Mouse (Mus musculus): ENCODE measurements around the gene Camk2b.
"Not testable (repeated sequence)": the region's sequence is repeated elsewhere in the genome, so short reads cannot be mapped to it uniquely, and the experiment has no call there.

Camk2b gene

GRCm38 (mm10) chr11:6066176-6066575, at the start of gene Camk2b:
Gene Camk2b, minus strand, starts transcription at chr11:6066362.
- no peak for DNase-seq (ENCODE audit: low read depth)

GRCm38 (mm10) chr11:6111734-6112484, 45.7 kb upstream of the Camk2b start:
- DNase-seq (ENCODE audit: low read depth): no peak

GRCm38 (mm10) chr11:6109990-6110389, 43.8 kb upstream of the Camk2b start:
- DNase-seq (ENCODE audit: low read depth): no peak

DNA sequence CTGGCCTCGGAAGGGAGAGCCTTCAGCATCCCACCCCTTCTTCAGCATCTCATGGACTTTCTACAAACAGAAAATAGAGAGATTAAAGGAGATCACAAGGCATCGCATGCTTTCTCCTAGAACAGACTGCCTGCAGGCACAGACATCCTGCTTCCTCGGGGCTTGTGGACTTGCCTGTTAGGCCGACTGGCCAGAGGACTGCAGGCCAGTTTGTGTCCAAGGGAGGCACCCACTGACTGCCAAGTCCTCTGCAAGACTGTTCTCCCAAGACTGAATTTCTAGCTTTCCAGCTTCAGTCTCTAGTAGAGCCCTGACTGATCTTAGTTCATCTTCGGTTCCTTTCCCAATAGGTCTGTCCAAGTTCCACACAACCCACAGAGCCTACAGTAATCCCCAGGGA, 42.1 kb upstream of the Camk2b start:
- DNase-seq (ENCODE audit: low read depth): no peak

DNA sequence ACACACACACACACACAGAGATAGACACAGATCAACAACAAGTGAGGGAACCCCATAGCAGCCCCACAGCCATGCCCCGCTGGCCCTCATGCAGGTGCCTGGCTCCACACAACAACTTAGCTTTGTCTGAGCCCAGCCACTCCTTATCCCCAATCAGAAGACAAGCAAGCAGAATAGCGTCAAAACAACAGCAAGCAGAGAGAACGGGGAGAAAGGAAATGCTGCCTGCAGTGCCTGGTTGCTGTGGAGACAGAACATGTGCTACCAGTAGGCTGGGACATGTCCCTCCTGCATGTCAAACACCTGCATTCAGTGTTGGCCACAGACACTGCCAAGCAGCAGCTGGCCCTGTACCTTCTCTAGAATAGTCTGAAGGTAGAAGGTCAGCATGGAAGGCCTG, 41.6 kb upstream of the Camk2b start:
- DNase-seq (ENCODE audit: low read depth): no peak

DNA sequence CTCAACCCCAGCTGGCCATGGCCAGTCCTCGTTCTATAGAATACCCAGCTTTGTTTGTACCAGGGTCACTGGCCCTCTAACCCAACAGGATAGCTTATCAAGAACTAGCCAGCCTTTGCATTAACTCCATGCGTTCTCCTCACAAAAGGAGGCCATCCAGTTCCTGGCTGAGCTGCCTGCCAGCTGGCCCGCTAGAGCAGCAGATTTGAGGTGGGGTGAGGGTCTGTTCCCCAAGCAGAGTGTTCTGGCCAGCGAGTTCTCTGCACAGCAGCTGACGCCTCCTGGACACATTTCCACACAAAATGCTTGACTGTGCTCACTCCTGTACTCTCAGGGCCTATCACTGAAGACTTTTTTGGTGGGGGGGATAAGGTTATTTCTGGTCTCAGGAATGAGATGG, 38.6 kb upstream of the Camk2b start:
- DNase-seq (ENCODE audit: low read depth): no peak

DNA sequence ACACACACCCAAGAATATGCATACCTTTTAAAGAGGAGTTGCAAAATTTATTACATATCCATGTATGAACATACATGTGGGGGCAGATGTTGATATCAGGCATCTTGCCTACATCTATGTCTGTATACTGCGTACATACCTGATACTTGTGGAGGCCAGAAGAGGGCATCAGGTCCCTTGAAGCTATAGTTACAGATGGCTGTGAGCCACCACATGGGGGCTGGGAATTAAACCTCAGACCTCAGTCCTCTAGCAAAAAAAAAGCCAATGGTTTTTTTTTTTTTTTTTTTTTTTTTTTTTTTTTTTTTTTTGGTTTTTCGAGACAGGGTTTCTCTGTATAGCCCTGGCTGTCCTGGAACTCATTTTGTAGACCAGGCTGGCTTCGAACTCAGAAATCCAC, 30.5 kb upstream of the Camk2b start:
- DNase-seq (ENCODE audit: low read depth): not testable (repeated sequence)

DNA sequence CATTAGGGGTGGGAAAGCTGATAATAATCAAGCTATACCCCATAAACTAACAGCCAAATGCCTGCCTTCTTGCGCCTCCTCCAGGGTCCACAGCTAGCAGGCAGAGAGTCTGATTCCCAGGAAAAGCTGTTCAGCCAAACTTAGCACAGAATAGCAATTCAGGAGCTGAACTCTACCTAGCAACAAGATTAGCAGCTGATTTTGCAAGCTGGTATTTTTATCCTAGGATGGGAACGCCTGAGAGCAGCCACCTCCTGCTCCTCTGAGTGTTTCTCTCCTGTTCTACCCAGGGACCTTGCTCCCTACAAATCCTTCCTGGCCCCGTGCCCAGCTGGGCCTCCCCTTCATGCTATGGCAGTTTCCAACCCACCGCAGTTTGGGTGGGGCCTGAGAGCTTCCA, 20.8 kb upstream of the Camk2b start:
- no peak for DNase-seq (ENCODE audit: low read depth)

DNA sequence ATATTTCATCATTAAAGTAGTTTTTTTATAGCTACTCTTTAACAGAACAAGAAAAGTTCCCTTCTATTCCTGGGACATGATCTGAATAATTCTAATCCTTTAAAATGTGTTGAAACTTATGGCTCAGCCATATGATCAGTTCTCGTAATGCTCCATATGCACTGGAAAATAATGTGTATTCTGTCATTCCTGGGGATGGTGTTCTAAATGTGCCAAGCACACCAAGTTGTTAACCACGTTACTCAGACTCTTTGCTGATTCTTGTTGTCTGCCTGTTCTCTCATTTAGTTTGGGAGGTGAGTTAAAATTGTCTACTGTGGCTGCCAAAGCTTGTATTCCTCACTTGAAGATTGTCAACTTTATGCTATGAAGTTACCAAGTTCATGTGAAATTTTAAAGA, 12.6 kb upstream of the Camk2b start:
- no peak for DNase-seq (ENCODE audit: low read depth)

- DNase-seq (ENCODE audit: low read depth): no peak
Measured at GRCm38 (mm10) chr11:6075618-6076066, 9.5 kb upstream of the Camk2b start.

GRCm38 (mm10) chr11:6068181-6068957, 2.2 kb upstream of the Camk2b start:
- no peak for DNase-seq (ENCODE audit: low read depth)

- no peak for DNase-seq (ENCODE audit: low read depth)
Measured at GRCm38 (mm10) chr11:6067160-6067559, 998 bp upstream of the Camk2b start.

DNA sequence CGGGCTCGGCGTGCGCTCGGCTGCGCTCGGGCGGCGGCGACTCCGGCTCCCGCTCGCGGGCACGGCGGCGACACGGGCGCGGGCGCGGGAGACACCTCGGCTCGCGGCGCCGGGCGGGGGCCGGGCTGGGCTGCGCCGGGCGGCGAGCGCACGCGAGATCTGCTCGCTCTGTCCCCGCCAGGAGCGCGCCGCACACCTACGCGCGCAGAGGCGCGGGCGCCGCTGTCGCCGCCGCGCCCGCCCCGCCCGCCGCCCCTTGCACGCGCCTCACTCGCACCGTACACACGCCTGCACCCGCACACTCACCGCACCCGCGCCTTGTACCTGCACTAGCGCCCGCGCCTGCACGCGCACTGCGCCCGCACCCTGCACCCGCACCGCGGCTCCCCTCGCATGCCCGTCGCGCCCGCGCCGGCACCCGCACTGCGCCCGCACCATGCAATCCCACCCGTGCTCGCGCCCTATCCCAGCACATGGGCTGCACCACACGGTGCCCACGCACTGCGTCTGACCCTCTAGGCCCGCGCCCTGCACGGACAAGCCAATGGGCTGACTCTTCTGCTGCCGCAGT, 526 bp downstream of the Camk2b start:
- DNase-seq (ENCODE audit: low read depth): no peak

DNA sequence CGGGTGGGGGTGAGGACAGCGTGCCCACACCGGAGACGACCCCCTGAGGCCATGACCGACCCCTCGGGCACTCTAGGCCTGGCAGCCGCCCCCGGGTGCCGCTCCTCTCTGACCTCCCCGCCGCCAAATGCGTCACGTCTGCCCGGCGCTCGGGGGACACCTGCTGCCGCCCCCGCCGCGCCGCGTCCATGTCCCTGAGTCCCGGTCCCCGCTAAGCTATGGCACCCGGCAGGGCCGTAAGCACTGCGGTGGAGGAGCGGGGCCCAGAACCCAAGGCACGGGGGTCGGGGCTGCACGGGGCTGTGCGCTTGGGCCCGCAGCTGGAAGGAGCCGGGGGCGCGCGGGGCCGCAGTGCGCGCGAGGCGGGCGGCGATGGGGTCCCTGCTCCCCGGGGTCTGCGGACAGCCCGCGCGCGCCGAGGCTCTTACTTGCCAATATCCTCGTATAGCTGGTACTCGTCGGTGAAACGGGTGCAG, 1.1 kb downstream of the Camk2b start:
- no peak for DNase-seq (ENCODE audit: low read depth)

DNA sequence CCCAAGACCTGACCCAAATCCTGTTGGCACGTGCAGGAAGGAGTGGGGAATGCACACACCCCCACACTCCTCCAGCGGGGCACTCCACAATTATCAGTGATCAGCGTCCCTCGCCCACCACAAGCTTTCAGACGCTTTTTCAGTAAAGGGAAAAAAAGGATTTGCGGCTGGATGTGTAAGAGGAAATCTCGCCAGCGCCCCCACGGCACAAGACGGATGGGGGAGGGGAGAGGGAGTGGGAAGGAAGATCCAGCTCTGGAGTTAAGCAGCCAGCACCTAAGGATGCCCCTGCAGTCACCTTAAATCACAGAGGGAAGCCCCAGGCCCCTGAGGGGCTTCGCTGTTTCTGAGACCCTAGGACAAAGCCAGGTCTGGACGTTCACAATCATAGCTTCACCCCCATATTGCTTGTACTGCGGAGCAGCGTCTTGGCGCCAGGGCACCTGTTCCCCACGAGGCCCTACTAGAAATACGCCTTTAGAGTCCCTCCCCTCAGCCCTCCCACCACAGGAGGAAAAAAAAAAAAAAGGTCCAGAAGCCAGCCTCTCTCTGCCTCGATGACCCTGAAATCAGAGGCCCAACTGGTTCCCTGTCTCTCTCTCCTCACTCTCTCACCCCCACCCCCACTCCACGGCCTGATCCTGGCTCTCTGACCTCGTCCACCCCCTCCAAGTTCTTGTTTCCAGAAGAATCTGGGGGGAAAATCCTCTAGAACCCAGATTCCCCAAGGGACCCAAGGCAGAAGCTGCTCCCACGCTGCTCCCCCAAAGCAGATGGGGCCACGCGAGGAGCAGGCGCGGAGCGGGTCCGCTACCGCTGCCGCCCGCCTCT, 1.7 kb downstream of the Camk2b start:
- DNase-seq (ENCODE audit: low read depth): no peak

DNA sequence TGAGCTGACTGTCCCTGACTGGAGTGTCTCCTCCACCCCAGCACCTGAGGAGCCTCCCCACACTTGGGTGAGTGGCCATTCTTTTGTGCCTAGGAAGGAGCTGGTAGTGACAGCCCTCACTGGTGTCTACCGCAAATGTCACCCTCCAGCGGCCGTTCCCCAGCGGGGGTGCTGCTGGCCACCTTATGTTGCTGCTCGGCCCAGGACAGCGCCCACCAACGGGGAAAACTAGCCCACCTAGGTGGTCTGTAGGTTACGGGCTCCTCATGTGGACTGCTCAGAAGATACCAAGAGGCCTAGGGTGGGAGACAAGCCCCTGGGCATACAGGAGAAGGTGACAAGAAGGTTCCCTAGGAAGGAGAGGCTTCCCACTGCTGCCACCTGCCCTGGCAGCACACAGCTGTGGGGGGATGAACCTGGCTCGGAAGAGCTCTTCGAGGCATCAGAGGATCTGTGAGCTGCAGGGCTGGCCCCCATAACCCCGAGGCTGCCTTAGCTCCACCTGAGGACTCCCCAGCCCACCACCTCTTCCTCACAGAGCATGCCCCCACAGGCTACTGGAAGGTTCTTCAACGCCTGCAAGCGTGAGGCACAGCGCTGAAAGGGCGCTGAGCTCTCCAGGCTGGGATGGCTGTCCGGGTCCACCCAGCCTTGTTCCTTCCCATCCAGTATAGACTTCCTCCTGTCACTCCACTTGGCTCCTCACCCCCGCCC, 2.5 kb downstream of the Camk2b start:
- DNase-seq (ENCODE audit: low read depth): no peak

GRCm38 (mm10) chr11:6063065-6063464, 3.1 kb downstream of the Camk2b start:
- DNase-seq (ENCODE audit: low read depth): no peak

DNA sequence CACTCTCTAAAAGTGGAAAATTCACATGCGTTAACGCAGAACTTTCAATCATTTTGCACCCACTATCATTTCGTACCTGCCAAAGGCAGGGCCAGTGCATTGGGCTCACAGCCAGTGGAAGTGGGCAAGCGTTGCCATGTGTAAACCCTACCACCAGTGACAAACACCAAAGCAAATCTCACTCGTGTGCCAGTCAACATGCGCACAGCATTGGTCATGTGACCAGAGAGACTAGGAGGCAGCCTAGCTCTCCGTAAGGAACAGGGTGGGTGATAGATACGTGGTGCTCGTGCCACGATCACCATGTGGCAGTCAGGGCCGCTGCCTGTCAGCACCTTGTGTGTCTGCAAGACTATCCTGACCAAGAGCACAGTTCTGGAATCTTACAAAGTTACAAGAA, 3.8 kb downstream of the Camk2b start:
- DNase-seq (ENCODE audit: low read depth): no peak

DNA sequence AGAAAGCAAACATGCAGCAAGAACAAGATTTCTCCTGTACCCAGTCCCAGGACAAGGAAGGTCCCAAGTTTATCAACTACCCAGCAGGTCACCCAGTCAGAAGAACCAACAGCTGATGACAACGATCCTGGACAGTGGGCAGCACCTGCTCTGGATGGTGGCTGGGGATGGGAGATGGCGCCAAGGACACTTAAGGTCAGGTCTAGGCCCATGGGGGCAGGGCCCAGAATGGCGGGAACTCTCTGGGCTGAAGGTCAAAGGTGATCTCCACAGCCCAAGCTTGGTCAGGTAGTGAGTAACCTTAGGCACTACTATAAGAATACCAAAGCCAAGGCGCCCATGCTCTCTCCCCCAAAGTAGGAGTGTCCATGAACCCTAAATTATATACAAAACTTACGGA, 4.3 kb downstream of the Camk2b start:
- no peak for DNase-seq (ENCODE audit: low read depth)

DNA sequence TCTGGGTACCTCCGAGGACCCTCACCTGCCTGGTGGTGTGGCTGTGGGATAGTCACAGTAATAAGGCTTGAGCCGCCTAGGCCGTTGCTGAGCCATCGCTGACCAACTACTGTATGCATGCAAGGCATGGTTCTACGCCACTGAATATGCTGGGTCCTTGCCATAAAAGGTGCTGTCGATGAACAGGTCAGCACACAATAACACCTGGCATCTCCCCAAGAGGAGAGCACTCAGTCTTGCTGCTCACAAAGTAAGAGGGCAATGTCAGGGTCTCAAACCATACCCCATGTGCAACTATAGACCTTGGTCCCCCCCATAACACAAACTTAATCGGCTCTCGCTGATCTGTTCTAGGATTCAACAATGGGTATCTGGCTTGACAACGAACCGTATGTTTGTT, 7.0 kb downstream of the Camk2b start:
- no peak for DNase-seq (ENCODE audit: low read depth)

DNA sequence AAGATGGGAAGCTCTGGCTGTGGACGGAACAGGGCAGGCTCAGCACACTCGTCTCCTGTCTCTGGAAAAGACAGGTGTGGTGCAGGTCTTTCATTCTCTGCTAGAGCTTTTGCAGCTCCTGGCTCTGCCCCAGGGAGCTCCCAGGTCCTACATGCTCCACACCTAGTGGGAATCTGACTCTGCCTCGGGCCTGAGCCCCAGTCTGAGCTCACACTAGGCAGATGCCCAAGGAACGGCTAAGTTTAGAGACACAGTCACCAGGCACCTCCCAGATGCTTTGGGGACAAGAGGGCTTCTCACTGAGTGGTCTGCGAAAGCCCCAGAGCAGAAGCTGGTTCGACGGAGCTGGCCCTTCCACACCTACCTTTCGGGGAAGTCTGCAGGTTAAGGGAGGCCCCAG, 12.8 kb downstream of the Camk2b start:
- DNase-seq (ENCODE audit: low read depth): no peak
